Mouse (Mus musculus) forebrain, embryonic 11.5 days (tissue): ENCODE measurements around the gene Pir. TPM values are rescaled to one million over a fixed set of nuclear protein-coding genes. Genes with fewer than 3 reads are reported as not detected.
A peak's percentile ranks its signal among the peaks of the same experiment; 100 is the strongest.

Source experiments
- ATAC-seq: fragments of 200-750 bp; cut with Nextera tagmentation; replicated peaks from 2 replicates; pipeline ENCODE4 v1.8.0; 2017; ENCODE audit warnings: moderate TSS enrichment; ENCODE audit not compliant: low FRiP score
- DNase-seq: peaks from one replicate; pipeline ENCODE4 v3.0.0-alpha.2; 2017; ENCODE audit warnings: low spot score
- H3K27ac ChIP-seq: fragments of 300-500 bp; sonication (generic); 2 replicates; pipeline ENCODE4 v1.5.1; 2014; ENCODE audit warnings: low read depth, low read length
- H3K27me3 ChIP-seq: fragments of 300-500 bp; sonication (generic); 2 replicates; pipeline ENCODE4 v1.6.1; 2014; ENCODE audit warnings: mild to moderate bottlenecking, low read length, mixed read lengths; ENCODE audit not compliant: control insufficient read depth, insufficient read depth
- H3K36me3 ChIP-seq: fragments of 300-500 bp; sonication (generic); 2 replicates; pipeline ENCODE4 v1.6.1; 2014; ENCODE audit warnings: mild to moderate bottlenecking, low read length, moderate library complexity, mixed read lengths; ENCODE audit not compliant: control insufficient read depth, insufficient read depth
- H3K4me1 ChIP-seq: fragments of 300-500 bp; sonication (generic); replicated peaks from 2 replicates; pipeline ENCODE4 v1.6.1; 2014; ENCODE audit warnings: low read length, mixed read lengths; ENCODE audit not compliant: control insufficient read depth, insufficient read depth
- H3K4me2 ChIP-seq: fragments of 300-500 bp; sonication (generic); 2 replicates; pipeline ENCODE4 v1.6.1; 2014; ENCODE audit warnings: low read depth, mild to moderate bottlenecking, low read length, moderate library complexity, mixed read lengths; ENCODE audit not compliant: severe bottlenecking
- H3K4me3 ChIP-seq: fragments of 300-500 bp; sonication (generic); 2 replicates; pipeline ENCODE4 v1.5.1; 2014; ENCODE audit warnings: low read depth, low read length
- H3K9ac ChIP-seq: fragments of 300-500 bp; sonication (generic); 2 replicates; pipeline ENCODE4 v1.6.1; 2014; ENCODE audit warnings: low read length
- H3K9me3 ChIP-seq: fragments of 300-500 bp; sonication (generic); 2 replicates; pipeline ENCODE4 v1.6.1; 2016; ENCODE audit warnings: low read length, mixed read lengths; ENCODE audit not compliant: control insufficient read depth
- WGBS: fragments of 180-500 bp; shearing (Covaris S2); extraction: QIAGEN DNeasy Blood & Tissue Kit; methylation state at CpG from one replicate; pipeline ENCODE4 v1.1.7; 2014; 5-methylcytosine and 5-hydroxymethylcytosine counted together
- polyA plus RNA-seq: library from polyadenylated mRNA; unstranded; fragments of >200 nt; fragmentation: Nextera tagmentation; extraction: Ambion mirVana; gene quantifications from 2 replicates; pipeline ENCODE4 v1.2.1, GENCODE M21; 2014

Pir gene
- polyA plus RNA-seq, 1 experiment from 2014 or later: 12.2 TPM

- H3K9ac ChIP-seq: no peak overlapping the region
- H3K4me1 ChIP-seq: no peaks in the 10 kb centered on the region
- DNase-seq: no peak
- H3K27me3 ChIP-seq: peaks cover 4% of the 10 kb centered on the region; the same call in 1 of the 2 replicates
- 55% methylated on average over 1 of the region's 1 CpGs for WGBS
- no peak overlapping the region for H3K4me3 ChIP-seq
- H3K9me3 ChIP-seq: no peaks in the 10 kb centered on the region
- ATAC-seq: peak; percentile 71
- no peaks in the 10 kb centered on the region for H3K36me3 ChIP-seq
- no peak overlapping the region for H3K27ac ChIP-seq
- H3K4me2 ChIP-seq: no peak overlapping the region
Observed at GRCm38 (mm10) chrX:164264861-164265260, 4.3 kb upstream of the Pir start.

- no peaks in the 10 kb centered on the region for H3K36me3 ChIP-seq
- ATAC-seq (no peak), DNase-seq (no peak)
- WGBS: 93% methylated on average over 3 of the region's 3 CpGs
- no peak overlapping the region for H3K27ac ChIP-seq
- H3K9ac ChIP-seq: no peak overlapping the region
- H3K4me1 ChIP-seq: no peaks in the 10 kb centered on the region
- H3K4me2 ChIP-seq: no peak overlapping the region
- no peak overlapping the region for H3K4me3 ChIP-seq
- H3K27me3 ChIP-seq: peaks cover 4% of the 10 kb centered on the region; the same call in 1 of the 2 replicates
- H3K9me3 ChIP-seq: no peaks in the 10 kb centered on the region
Observed at GRCm38 (mm10) chrX:164270603-164271002, 1.4 kb downstream of the Pir start.

GRCm38 (mm10) chrX:164275536-164275935, 6.4 kb downstream of the Pir start:
- 57% methylated on average over 3 of the region's 3 CpGs for WGBS
- no peaks in the 10 kb centered on the region for H3K4me1 ChIP-seq

GRCm38 (mm10) chrX:164280918-164281647, 11.9 kb downstream of the Pir start:
- no peak overlapping the region for H3K27ac ChIP-seq
- no peaks in the 10 kb centered on the region for H3K9me3 ChIP-seq
- DNase-seq (no peak), ATAC-seq (no peak)
- H3K36me3 ChIP-seq: no peaks in the 10 kb centered on the region
- WGBS: 76% methylated on average over 7 of the region's 7 CpGs
- no peak overlapping the region for H3K4me3 ChIP-seq
- no peak overlapping the region for H3K9ac ChIP-seq
- no peaks in the 10 kb centered on the region for H3K4me1 ChIP-seq
- H3K4me2 ChIP-seq: no peak overlapping the region
- H3K27me3 ChIP-seq: 0 out of 2 replicates have a peak, but pooled peaks cover 2% of the 10 kb centered on the region

More at GRCm38 (mm10) chrX:164275536-164275935, 6.4 kb downstream of the Pir start:
- H3K4me3 ChIP-seq: no peak overlapping the region
- no peak overlapping the region for H3K9ac ChIP-seq
- no peak overlapping the region for H3K4me2 ChIP-seq
- no peaks in the 10 kb centered on the region for H3K36me3 ChIP-seq
- no peaks in the 10 kb centered on the region for H3K9me3 ChIP-seq
- DNase-seq (no peak), ATAC-seq (no peak)
- no peak overlapping the region for H3K27ac ChIP-seq
- peaks cover 2% of the 10 kb centered on the region; the same call in 1 of the 2 replicates for H3K27me3 ChIP-seq

- Histone ChIP-seq H3K4me2 (no peak overlapping the region), H3K27me3 (0 out of 2 replicates have a peak, but pooled peaks cover 2% of the 10 kb centered on the region), H3K4me1 (no peaks in the 10 kb centered on the region), H3K4me3 (no peak overlapping the region), H3K9me3 (no peaks in the 10 kb centered on the region), H3K9ac (no peak overlapping the region), H3K27ac (no peak overlapping the region), H3K36me3 (no peaks in the 10 kb centered on the region)
- no peak for ATAC-seq
- DNase-seq: no peak
- 85% methylated on average over 4 of the region's 4 CpGs for WGBS
Observed at GRCm38 (mm10) chrX:164283808-164284207, 14.6 kb downstream of the Pir start.

GRCm38 (mm10) chrX:164287077-164287476, 17.9 kb downstream of the Pir start:
- H3K36me3 ChIP-seq: no peaks in the 10 kb centered on the region
- H3K27ac ChIP-seq: no peak overlapping the region
- no peak for DNase-seq
- WGBS: 71% methylated on average over 3 of the region's 3 CpGs
- no peaks in the 10 kb centered on the region for H3K9me3 ChIP-seq
- H3K4me2 ChIP-seq: no peak overlapping the region
- H3K27me3 ChIP-seq: 0 out of 2 replicates have a peak, but pooled peaks cover under 1% of the 10 kb centered on the region
- no peak for ATAC-seq
- no peak overlapping the region for H3K4me3 ChIP-seq
- H3K4me1 ChIP-seq: no peaks in the 10 kb centered on the region
- no peak overlapping the region for H3K9ac ChIP-seq

GRCm38 (mm10) chrX:164291147-164291546, 22.0 kb downstream of the Pir start:
- no peaks in the 10 kb centered on the region for H3K27me3 ChIP-seq

GRCm38 (mm10) chrX:164306250-164306649, 37.1 kb downstream of the Pir start:
- no peak for ATAC-seq
- no peak overlapping the region for H3K4me2 ChIP-seq
- H3K4me1 ChIP-seq: no peaks in the 10 kb centered on the region
- H3K36me3 ChIP-seq: no peaks in the 10 kb centered on the region
- no peak for DNase-seq
- no peaks in the 10 kb centered on the region; the same call in 1 of the 2 replicates for H3K27me3 ChIP-seq
- H3K9ac ChIP-seq: no peak overlapping the region
- no peak overlapping the region for H3K4me3 ChIP-seq
- H3K9me3 ChIP-seq: no peaks in the 10 kb centered on the region
- 79% methylated on average over 2 of the region's 2 CpGs for WGBS
- H3K27ac ChIP-seq: no peak overlapping the region

More at GRCm38 (mm10) chrX:164291147-164291546, 22.0 kb downstream of the Pir start:
- Histone ChIP-seq H3K4me2 (no peak overlapping the region), H3K4me1 (no peaks in the 10 kb centered on the region), H3K9ac (no peak overlapping the region), H3K9me3 (no peaks in the 10 kb centered on the region), H3K27ac (no peak overlapping the region), H3K4me3 (no peak overlapping the region), H3K36me3 (no peaks in the 10 kb centered on the region)
- no peak for DNase-seq
- no peak for ATAC-seq
- WGBS: 68% methylated on average over 5 of the region's 5 CpGs

GRCm38 (mm10) chrX:164313876-164314275, 44.7 kb downstream of the Pir start:
- H3K27ac ChIP-seq: no peak overlapping the region
- H3K9ac ChIP-seq: no peak overlapping the region
- no peaks in the 10 kb centered on the region; the same call in 1 of the 2 replicates for H3K27me3 ChIP-seq
- no peaks in the 10 kb centered on the region for H3K36me3 ChIP-seq
- H3K9me3 ChIP-seq: no peaks in the 10 kb centered on the region
- H3K4me2 ChIP-seq: no peak overlapping the region
- ATAC-seq (no peak), DNase-seq (no peak)
- H3K4me3 ChIP-seq: no peak overlapping the region
- H3K4me1 ChIP-seq: no peaks in the 10 kb centered on the region
- 93% methylated on average over 1 of the region's 1 CpGs for WGBS
